Mouse (Mus musculus) liver, postnatal 0 days (tissue): ENCODE measurements around the gene Pla2g7.

Experiments
- CTCF ChIP-seq: sonication (generic); IDR thresholded peaks from 2 replicates; pipeline ENCODE4 v1.5.1; 2016; ENCODE audit warnings: antibody characterized with exemption, low read depth
- EP300 ChIP-seq: IDR thresholded peaks from 2 replicates; pipeline ENCODE4 v1.6.1; 2016; ENCODE audit warnings: antibody characterized with exemption, low read depth, mild to moderate bottlenecking

DNA sequence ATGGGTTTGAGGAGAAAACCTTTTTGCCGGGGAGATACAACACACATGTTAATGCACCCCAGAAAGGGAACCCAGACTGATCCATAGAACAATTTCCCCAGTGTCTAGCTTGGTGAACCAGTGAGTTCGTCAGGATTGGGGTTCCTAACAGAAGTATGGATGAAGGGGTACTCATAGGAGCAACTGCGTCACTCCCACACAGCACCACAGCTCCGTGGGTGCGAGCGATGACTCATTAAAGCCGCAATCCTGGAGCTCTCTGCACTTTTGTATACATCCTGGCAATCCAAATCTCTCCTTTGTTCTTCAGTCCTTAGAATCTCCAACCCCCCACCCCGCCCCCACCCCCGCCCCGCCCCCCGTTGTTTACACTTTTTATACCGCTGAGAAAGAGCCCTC, 306 bp upstream of the Pla2g7 start:
- TF ChIP-seq CTCF (no peak), EP300 (no peak)
